Mouse (Mus musculus): ENCODE data around the gene Spo11. TPM values are rescaled to one million over a fixed set of nuclear protein-coding genes. Genes with fewer than 3 reads are reported as not detected.

The Spo11 gene
- polyA plus RNA-seq, 2 experiments = 2.5 to 3.2 TPM

DNA sequence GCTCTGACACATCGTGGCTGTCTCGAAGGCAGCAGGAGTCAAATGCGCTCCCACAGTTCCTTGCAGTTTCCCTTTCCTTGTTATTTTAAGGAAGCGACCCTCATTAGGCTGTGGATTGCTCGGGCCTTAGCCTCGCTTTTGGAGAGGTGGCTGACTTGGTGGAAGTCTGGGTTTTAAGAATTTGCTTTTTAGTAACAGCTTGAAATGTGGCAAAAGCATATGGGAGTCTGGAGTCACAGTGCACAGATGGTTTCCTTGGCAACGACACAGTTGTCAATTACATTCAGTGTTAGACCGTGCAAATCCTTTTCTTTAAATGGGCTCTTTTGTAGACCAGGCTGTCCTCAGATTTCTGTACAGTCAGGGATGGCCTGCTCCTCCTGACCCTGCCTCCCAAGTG is 23.4 kb downstream of the Spo11 start:
- H3K36me3 ChIP-seq (ENCODE audit: control insufficient read depth, insufficient read depth, low read length) = peaks cover 40% of the 10 kb centered on the region
- WGBS = 20% methylated on average over 8 of the region's 8 CpGs
- no peak for TF ChIP-seq POLR2A (IDR thresholded peaks at IDR 0.05; ENCODE audit: borderline replicate concordance, extremely low read depth, insufficient read depth, insufficient read length)
- peak overlapping the region; percentile 87 for H3K4me2 ChIP-seq (replicated peaks; ENCODE audit: low read depth, low read length, severe bottlenecking)
- H3K9me3 ChIP-seq (ENCODE audit: control insufficient read depth, low read length) = no peaks in the 10 kb centered on the region
- ATAC-seq (ENCODE audit: low FRiP score, low read depth) (no peak), DNase-seq (ENCODE audit: low spot score) (no peak)
- H3K4me3 ChIP-seq (replicated peaks; ENCODE audit: low read length) = peak overlapping the region; percentile 88
- H3K27ac ChIP-seq (replicated peaks; ENCODE audit: low read depth, low read length) = no peak overlapping the region
- peaks cover 11% of the 10 kb centered on the region for H3K4me1 ChIP-seq (ENCODE audit: control insufficient read depth, insufficient read depth, low read length)
- peak overlapping the region; percentile 96 for H3K9ac ChIP-seq (ENCODE audit: low read depth, low read length, severe bottlenecking)
- no peaks in the 10 kb centered on the region for H3K27me3 ChIP-seq (ENCODE audit: control insufficient read depth, insufficient read depth, low read length)

DNA sequence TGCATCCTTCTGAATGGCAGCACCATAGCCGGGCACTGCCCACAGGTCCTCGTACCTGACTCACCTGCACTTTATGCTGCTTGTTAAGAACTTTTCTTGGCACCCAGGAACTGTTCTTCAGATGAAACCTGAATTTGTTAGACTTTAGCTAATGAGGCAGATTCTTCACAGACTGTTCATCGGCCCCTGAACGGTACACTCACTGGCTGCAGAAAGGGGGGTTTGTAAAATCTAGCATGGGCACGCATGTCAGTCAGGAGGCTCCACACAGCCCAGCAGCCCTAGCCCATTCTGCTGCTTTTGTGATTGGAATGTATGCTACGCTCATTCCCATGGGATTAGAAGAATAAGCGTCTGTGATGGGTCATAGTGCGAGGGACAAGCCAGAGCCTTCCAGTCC is 26.2 kb downstream of the Spo11 start:
- Histone ChIP-seq H3K9ac (ENCODE audit: low read depth, low read length, severe bottlenecking) (no peak overlapping the region), H3K4me1 (ENCODE audit: control insufficient read depth, insufficient read depth, low read length) (peaks cover 8% of the 10 kb centered on the region), H3K9me3 (ENCODE audit: control insufficient read depth, low read length) (no peaks in the 10 kb centered on the region), H3K4me2 (replicated peaks; ENCODE audit: low read depth, low read length, severe bottlenecking) (no peak overlapping the region), H3K36me3 (ENCODE audit: control insufficient read depth, insufficient read depth, low read length) (peaks cover 69% of the 10 kb centered on the region), H3K27me3 (ENCODE audit: control insufficient read depth, insufficient read depth, low read length) (no peaks in the 10 kb centered on the region), H3K27ac (replicated peaks; ENCODE audit: low read depth, low read length) (no peak overlapping the region), H3K4me3 (replicated peaks; ENCODE audit: low read length) (no peak overlapping the region)
- no peak for ATAC-seq (ENCODE audit: low FRiP score, low read depth)
- DNase-seq (ENCODE audit: low spot score) = no peak
- TF ChIP-seq POLR2A (IDR thresholded peaks at IDR 0.05; ENCODE audit: borderline replicate concordance, extremely low read depth, insufficient read depth, insufficient read length) = no peak
- 93% methylated on average over 8 of the region's 8 CpGs for WGBS

DNA sequence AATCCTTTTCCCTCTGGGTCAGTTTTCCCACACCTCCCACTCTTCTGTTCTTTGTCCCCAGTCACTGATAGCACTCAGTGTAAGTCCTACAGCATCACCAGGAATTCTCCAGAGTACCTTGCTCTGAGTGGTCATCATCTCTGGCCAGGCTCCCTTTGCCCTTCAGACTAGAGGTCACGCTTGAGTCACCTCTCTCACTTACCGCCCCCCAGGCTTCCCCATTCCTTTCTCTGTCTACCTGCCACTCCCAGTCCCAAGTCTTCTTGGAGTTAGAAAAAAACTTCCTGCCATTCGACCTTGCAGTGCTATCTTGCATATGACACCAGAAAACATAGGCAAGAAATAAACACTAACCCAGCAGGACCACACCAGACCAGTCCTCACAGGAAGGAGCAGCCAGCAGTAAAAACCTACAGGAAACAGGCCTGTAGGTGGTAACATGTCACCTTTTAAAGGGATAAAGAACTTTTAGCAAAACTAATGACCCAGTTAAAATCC is 32.8 kb downstream of the Spo11 start:
- H3K4me1 ChIP-seq (ENCODE audit: control insufficient read depth, insufficient read depth, low read length) = no peaks in the 10 kb centered on the region
- ATAC-seq (ENCODE audit: low FRiP score, low read depth) (no peak), DNase-seq (ENCODE audit: low spot score) (no peak)
- H3K9ac ChIP-seq (ENCODE audit: low read depth, low read length, severe bottlenecking) = no peak overlapping the region
- H3K27me3 ChIP-seq (ENCODE audit: control insufficient read depth, insufficient read depth, low read length) = no peaks in the 10 kb centered on the region
- H3K9me3 ChIP-seq (ENCODE audit: control insufficient read depth, low read length) = no peaks in the 10 kb centered on the region
- H3K27ac ChIP-seq (replicated peaks; ENCODE audit: low read depth, low read length) = no peak overlapping the region
- no peak overlapping the region for H3K4me2 ChIP-seq (replicated peaks; ENCODE audit: low read depth, low read length, severe bottlenecking)
- no peak for TF ChIP-seq POLR2A (IDR thresholded peaks at IDR 0.05; ENCODE audit: borderline replicate concordance, extremely low read depth, insufficient read depth, insufficient read length)
- WGBS = 78% methylated on average over 3 of the region's 3 CpGs
- peaks cover 100% of the 10 kb centered on the region for H3K36me3 ChIP-seq (ENCODE audit: control insufficient read depth, insufficient read depth, low read length)
- no peak overlapping the region for H3K4me3 ChIP-seq (replicated peaks; ENCODE audit: low read length)

DNA sequence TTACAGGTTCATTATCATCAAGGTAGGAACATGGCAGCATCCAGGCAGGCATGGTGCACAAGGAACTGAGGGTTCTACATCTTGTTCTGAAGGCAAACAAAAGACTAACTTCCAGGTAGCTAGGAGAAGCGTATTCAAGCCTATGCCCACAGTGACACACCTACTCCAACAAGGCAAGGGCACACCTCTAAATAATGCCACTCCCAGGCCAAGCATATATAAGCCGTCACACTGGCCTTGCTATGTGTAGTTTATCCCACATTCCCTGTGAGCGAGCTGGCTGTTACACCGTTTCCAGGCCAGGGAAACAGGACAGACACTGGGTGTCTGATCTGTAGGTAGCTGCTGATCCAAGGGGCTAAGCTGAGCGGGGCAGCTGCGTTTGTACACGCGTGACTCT is 33.9 kb downstream of the Spo11 start:
- H3K27me3 ChIP-seq (ENCODE audit: control insufficient read depth, insufficient read depth, low read length) = no peaks in the 10 kb centered on the region

DNA sequence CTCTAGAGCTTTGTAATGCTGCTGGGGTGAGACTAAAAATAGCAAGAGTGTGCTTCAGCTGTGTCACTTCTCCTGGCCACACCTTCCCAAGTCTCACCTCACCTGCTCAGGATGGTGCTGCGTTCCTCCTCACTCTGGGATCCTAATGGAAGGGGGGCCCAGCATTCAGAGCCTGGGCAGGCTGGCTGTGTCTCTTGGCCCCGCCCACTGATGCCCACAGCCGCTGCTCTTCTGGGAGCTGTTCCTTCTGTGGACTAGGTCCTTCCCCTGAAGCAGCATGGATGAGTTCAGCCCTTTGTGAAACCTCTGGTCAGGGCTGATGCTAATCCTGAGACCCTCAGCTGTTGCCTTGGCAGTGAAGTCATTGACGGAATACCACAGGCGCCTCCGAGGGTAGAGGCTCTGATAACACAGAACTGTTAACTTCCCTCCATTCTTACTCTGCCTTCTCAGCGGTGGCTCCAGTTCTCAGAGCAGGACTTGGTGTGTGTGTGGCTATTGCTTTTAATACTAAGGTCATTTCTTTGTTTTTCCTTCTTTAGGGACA is 37.3 kb downstream of the Spo11 start:
- DNase-seq (ENCODE audit: low spot score) (no peak), ATAC-seq (ENCODE audit: low FRiP score, low read depth) (no peak)
- H3K4me2 ChIP-seq (replicated peaks; ENCODE audit: low read depth, low read length, severe bottlenecking) = no peak overlapping the region
- TF ChIP-seq POLR2A (IDR thresholded peaks at IDR 0.05; ENCODE audit: borderline replicate concordance, extremely low read depth, insufficient read depth, insufficient read length) = no peak
- H3K9ac ChIP-seq (ENCODE audit: low read depth, low read length, severe bottlenecking) = no peak overlapping the region; the same call in 1 of the 2 replicates
- H3K36me3 ChIP-seq (ENCODE audit: control insufficient read depth, insufficient read depth, low read length) = peaks cover 65% of the 10 kb centered on the region
- 78% methylated on average over 7 of the region's 7 CpGs for WGBS
- H3K27ac ChIP-seq (replicated peaks; ENCODE audit: low read depth, low read length) = no peak overlapping the region
- no peaks in the 10 kb centered on the region for H3K27me3 ChIP-seq (ENCODE audit: control insufficient read depth, insufficient read depth, low read length)
- no peak overlapping the region for H3K4me3 ChIP-seq (replicated peaks; ENCODE audit: low read length)
- no peaks in the 10 kb centered on the region for H3K9me3 ChIP-seq (ENCODE audit: control insufficient read depth, low read length)
- peaks cover 6% of the 10 kb centered on the region; the same call in 1 of the 2 replicates for H3K4me1 ChIP-seq (ENCODE audit: control insufficient read depth, insufficient read depth, low read length)

More for the DNA sequence above, 33.9 kb downstream of the Spo11 start:
- Histone ChIP-seq H3K4me3 (replicated peaks; ENCODE audit: low read length) (no peak overlapping the region), H3K27ac (replicated peaks; ENCODE audit: low read depth, low read length) (no peak overlapping the region), H3K4me2 (replicated peaks; ENCODE audit: low read depth, low read length, severe bottlenecking) (no peak overlapping the region), H3K36me3 (ENCODE audit: control insufficient read depth, insufficient read depth, low read length) (peaks cover 99% of the 10 kb centered on the region), H3K4me1 (ENCODE audit: control insufficient read depth, insufficient read depth, low read length) (no peaks in the 10 kb centered on the region), H3K9me3 (ENCODE audit: control insufficient read depth, low read length) (no peaks in the 10 kb centered on the region), H3K9ac (ENCODE audit: low read depth, low read length, severe bottlenecking) (no peak overlapping the region)
- WGBS = 94% methylated on average over 8 of the region's 8 CpGs
- no peak for TF ChIP-seq POLR2A (IDR thresholded peaks at IDR 0.05; ENCODE audit: borderline replicate concordance, extremely low read depth, insufficient read depth, insufficient read length)
- no peak for ATAC-seq (ENCODE audit: low FRiP score, low read depth)
- DNase-seq (ENCODE audit: low spot score) = no peak

All from limb, embryonic 14.5 days (tissue).